Mouse (Mus musculus) kidney, postnatal 36 days (tissue): ENCODE data around the gene Cdc25b.
A peak's percentile ranks its signal among the peaks of the same experiment; 100 is the strongest.

ENCODE experiments used
- DNase-seq, 2 experiments: peaks; one replicate each; pipeline ENCODE4 v3.0.0; 2021 to 2022; ENCODE audit warnings: mixed read lengths in 2 of 2

The Cdc25b gene

DNA sequence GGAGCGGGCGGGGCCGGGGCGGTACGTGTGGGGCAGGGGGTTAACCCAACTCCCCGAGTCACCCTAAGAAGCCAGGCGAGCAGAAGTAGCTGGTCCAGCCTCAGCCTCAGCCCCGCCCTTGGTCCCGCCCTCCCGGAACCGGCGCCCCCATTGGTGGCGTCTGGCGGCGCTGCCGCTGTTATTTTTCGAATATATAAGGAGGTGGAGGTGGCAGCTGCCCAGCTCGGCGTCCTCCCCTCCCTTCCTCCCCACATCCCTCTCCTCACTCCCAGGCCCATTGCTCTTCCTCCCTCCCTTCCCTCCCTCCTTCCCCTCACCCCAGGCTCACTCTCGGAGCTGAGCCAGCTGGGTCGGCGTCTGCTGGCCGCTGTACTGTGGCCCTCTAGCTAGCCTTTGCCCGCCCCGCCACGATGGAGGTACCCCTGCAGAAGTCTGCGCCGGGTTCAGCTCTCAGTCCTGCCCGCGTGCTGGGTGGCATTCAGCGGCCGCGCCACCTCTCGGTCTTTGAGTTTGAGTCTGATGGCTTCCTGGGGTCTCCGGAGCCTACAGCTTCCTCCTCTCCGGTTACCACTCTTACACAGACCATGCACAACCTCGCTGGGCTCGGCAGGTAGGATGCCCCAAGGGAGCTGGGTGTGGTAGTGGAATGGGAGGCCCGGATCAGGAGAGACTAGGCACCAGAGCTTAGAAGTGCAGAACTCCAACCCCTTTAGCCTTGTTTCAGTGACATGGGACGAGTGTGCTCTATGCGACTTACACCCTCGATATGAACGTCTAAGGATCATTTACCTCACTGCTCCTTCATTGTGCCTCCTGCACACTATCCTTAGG, at the start of gene Cdc25b, which contains the start of gene Spef1:
Gene Cdc25b (plus strand): TSS at position 179 of the 831 bp plus-strand sequence.
Gene Spef1 (minus strand): TSS at position 512 of the 831 bp plus-strand sequence.
- DNase-seq = peak; percentile 88 to 93

GRCm38 (mm10) chr2:131138296-131138695, 48.5 kb upstream of the Cdc25b start:
- peak in 1 of 2 experiments; percentile 0 for DNase-seq

- DNase-seq = no peak
Observed at GRCm38 (mm10) chr2:131138760-131139159, 48.0 kb upstream of the Cdc25b start.

GRCm38 (mm10) chr2:131139287-131139686, 47.5 kb upstream of the Cdc25b start:
- no peak for DNase-seq

DNA sequence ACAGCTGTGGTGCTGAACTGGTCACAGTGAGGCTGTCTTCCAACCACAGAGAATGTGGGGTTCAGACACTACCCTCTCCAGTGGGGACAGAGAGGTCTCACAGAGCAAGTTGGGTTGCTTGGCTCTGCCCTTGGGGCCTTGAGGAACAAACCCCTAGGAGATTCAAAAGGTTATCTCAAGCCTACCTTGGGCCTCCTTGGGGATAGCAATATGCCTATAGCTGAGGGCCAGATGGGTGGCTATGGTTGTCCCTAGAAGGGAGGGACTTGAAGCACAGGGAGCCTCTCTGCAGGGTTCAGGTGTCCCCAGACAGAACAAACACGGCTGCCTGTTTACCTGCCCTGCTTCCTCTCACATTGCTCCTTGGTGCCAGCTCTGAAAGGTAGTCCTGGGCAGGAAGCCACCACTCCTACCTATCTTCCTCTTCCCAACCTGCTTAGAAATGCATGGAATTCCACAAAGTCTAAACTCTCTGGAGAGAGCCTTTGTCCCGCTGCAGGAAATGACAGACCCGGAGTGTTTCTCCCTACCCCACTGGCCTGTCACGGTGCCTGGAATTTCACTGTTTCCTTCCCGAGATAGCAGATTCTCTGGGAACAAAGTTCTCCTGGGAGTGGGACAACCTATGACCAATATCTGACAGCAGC, 46.7 kb upstream of the Cdc25b start:
- peak; percentile 39 to 53 for DNase-seq

- DNase-seq = no peak
Observed at GRCm38 (mm10) chr2:131140533-131140905, 46.2 kb upstream of the Cdc25b start.

DNA sequence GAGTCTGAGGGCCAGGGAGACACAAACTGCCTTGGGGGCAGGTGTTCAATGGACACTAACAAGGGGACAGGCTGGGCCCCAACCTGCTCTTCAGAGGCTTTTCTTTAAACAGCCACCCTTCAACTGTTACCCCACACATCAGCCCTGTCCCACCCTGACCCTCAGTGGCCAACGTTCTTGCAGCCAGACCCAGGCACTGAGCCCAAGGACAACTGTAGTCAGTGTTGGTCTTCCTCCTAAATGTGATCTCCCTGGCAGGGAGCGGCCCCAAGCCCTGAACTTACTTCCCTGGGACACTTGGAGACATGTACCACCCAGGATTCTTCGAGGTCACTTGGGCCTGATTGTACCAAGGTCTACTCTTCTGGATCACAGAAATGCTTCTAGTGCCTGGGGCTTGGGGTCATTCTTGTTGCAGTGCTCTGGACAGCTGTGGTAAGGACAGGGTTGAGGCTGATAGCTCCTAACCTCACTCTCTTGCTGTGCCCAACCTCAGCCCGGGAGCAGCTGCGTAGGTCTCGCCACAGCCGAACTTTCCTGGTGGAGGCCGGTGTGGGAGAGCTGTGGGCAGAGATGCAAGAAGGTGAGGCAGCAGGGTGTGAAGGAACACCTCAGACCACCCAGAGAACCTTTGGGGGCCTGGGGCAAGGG, 45.3 kb upstream of the Cdc25b start:
- no peak for DNase-seq

- peak; percentile 70 to 91 for DNase-seq
Observed at GRCm38 (mm10) chr2:131142592-131142991, 44.2 kb upstream of the Cdc25b start.

GRCm38 (mm10) chr2:131143007-131143780, 43.6 kb upstream of the Cdc25b start:
- no peak for DNase-seq

DNA sequence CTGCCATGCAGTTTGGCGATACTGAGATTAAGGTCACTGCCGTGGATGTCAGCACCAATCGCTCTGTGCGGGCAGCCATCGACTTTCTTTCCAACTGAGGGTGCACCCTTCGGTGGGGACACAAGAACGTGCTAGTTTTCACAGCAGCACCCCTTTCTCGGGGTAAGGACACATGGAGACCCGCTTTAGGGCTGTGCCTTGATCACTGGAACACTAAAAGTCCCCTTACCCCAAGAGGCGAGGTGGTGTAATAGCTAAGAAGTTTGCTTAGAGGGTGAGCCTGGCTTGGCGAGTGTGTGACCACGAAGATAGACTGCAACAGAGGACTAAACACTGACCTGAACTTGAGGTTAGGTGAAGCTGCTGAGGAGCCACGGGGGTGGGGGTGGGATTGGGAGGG, 41.6 kb upstream of the Cdc25b start:
- DNase-seq = no peak

- DNase-seq = no peak
Observed at GRCm38 (mm10) chr2:131145536-131145935, 41.2 kb upstream of the Cdc25b start.

GRCm38 (mm10) chr2:131146193-131147042, 40.3 kb upstream of the Cdc25b start:
- no peak for DNase-seq

- no peak for DNase-seq
Observed at GRCm38 (mm10) chr2:131147043-131147365, 39.7 kb upstream of the Cdc25b start.

GRCm38 (mm10) chr2:131148353-131149253, 38.1 kb upstream of the Cdc25b start:
- no peak for DNase-seq

- DNase-seq = no peak
Observed at GRCm38 (mm10) chr2:131149254-131149578, 37.5 kb upstream of the Cdc25b start.

DNA sequence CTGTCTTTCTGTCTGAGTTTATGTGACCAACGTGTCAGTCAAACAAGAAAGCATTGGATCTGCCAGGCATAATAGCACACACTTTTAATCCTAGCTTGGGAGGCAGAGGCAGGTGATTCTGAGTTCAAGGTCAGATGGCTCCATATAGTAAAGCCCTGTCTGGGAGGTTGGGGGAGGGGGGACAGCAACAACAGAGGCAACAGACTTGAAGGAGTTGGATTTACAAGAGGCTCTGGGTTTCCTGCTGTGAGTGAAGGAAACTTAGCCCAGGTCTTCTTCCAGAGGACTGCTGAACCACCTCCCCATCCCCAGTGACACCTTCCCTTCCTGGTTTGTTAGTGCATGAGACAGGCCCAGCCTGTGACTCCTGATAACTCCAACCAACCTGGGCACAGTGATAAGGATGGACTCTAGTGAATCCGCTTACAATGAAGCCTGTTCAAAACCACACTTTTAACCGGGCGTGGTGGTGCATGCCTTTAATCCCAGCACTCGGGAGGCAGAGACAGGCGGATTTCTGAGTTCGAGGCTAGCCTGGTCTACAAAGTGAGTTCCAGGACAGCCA, 34.5 kb upstream of the Cdc25b start:
- no peak for DNase-seq

- DNase-seq = no peak
Observed at GRCm38 (mm10) chr2:131154036-131154435, 32.7 kb upstream of the Cdc25b start.

GRCm38 (mm10) chr2:131156987-131157386, 29.8 kb upstream of the Cdc25b start:
- no peak for DNase-seq

DNA sequence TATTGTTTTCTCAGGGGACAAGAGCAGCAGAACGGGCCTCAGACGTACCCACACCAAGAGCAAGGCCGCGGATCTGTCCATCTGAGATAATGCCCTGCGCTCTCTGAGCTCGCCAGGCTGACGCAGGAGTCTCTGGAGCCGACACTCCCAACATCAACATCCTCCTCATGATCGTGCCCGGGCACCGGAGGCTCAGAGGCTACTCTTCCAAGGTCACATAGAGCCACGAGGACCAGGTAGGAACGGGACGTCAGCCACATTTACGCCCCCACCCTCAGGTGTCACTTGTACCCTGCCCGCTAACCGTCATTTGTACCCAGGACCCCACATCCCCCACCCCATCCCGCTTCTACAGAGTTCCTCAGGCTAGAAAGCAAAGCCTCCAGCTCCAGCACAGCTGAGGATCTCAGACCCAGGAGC, 27.2 kb upstream of the Cdc25b start:
- DNase-seq = peak in 1 of 2 experiments; percentile 51

- DNase-seq = peak; percentile 99
Observed at GRCm38 (mm10) chr2:131159938-131160581, 26.7 kb upstream of the Cdc25b start, which contains the start of gene 1700037H04Rik. Gene 1700037H04Rik (minus strand): TSS chr2:131160081.
